Mouse (Mus musculus) liver, embryonic 15.5 days (tissue): ENCODE measurements around the gene Setd1b. TPM values are rescaled to one million over a fixed set of nuclear protein-coding genes. Genes with fewer than 3 reads are reported as not detected.

Source experiments
- ATAC-seq: fragments of 200-750 bp; cut with Nextera tagmentation; 2 replicates; pipeline ENCODE4 v1.8.0; 2017; ENCODE audit warnings: moderate number of reproducible peaks, mild to moderate bottlenecking, moderate library complexity; ENCODE audit not compliant: insufficient read depth
- H3K27ac ChIP-seq: fragments of 300-500 bp; sonication (generic); replicated peaks from 2 replicates; pipeline ENCODE4 v1.5.1; 2015; ENCODE audit warnings: mild to moderate bottlenecking, inconsistent platforms
- H3K27me3 ChIP-seq: fragments of 300-500 bp; sonication (generic); 2 replicates; pipeline ENCODE4 v1.6.1; 2015; ENCODE audit warnings: mild to moderate bottlenecking, inconsistent platforms
- H3K36me3 ChIP-seq: fragments of 300-500 bp; sonication (generic); replicated peaks from 2 replicates; pipeline ENCODE4 v1.6.1; 2015; ENCODE audit warnings: moderate library complexity, mild to moderate bottlenecking, inconsistent platforms
- H3K4me1 ChIP-seq: fragments of 300-500 bp; sonication (generic); replicated peaks from 2 replicates; pipeline ENCODE4 v1.6.1; 2015; ENCODE audit warnings: inconsistent platforms
- H3K4me2 ChIP-seq: fragments of 300-500 bp; sonication (generic); 2 replicates; pipeline ENCODE4 v1.6.1; 2015; ENCODE audit warnings: moderate library complexity, mild to moderate bottlenecking, inconsistent platforms
- H3K4me3 ChIP-seq: fragments of 300-500 bp; sonication (generic); replicated peaks from 2 replicates; pipeline ENCODE4 v1.5.1; 2015; ENCODE audit warnings: mild to moderate bottlenecking, inconsistent platforms
- H3K9ac ChIP-seq: fragments of 300-500 bp; sonication (generic); 2 replicates; pipeline ENCODE4 v1.6.1; 2015; ENCODE audit warnings: moderate library complexity, mild to moderate bottlenecking, inconsistent platforms
- H3K9me3 ChIP-seq: fragments of 300-500 bp; sonication (generic); replicated peaks from 2 replicates; pipeline ENCODE4 v1.6.1; 2016; ENCODE audit warnings: inconsistent platforms
- WGBS: fragments of 180-500 bp; shearing (Covaris S2); methylation state at CpG from one replicate; pipeline ENCODE4 v1.1.7; 2015; ENCODE audit warnings: mixed read lengths; ENCODE audit not compliant: insufficient replicate concordance; 5-methylcytosine and 5-hydroxymethylcytosine counted together
- polyA plus RNA-seq: library from polyadenylated mRNA; unstranded; fragments of >200 nt; fragmentation: Nextera tagmentation; extraction: Ambion mirVana; gene quantifications from 2 replicates; pipeline ENCODE4 v1.2.1, GENCODE M21; 2015

The Setd1b gene
- 3.9 and 4.2 TPM in 2 replicates for polyA plus RNA-seq

DNA sequence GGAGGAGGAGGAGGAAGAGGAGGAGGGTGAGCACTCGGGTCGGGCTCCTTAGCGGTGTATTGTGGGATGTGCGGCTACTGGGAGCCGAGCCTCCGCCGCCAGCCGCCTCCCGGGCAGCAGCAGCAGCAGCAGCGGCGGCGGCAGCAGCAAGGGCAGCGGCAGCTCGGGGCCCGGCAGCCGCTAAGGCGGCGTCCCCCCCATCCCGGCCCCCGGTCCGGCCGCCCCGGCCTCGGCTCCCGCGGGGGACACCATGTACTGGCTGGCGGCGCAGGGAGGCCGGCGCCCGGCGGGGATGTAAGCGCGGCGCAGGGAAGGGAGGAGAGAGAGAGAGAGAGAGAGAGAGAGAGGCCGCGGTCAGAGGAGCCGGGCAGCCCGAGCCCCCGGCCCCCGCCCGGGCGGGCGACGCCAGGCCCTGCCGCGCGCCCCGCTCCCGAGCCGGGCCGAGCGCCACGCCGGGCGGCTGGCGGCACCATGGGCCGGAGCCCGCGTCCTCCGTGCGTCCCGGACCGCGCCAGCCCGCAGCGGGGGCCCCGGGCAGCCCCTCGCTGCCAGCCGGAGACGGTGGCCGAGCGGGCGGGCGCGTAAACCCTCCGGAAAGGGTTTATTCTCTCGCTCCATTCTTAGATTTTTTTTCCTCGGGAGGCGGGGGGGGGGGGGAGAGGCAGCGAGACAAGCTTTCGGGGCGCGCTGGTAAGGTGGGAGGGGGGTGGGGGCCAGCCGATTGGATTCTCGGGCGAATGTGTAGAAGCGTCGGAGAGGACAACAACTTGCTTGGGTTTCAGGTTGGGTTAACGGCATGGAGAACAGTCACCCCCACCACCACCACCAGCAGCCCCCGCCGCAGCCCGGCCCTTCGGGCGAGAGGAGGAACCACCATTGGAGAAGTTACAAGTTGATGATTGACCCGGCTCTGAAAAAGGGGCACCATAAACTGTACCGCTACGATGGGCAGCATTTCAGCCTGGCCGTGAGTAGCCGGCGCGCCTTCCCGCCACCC is at the start of gene Setd1b:
Gene Setd1b (plus strand): TSS at position 33 of the 997 bp plus-strand sequence.
- Histone ChIP-seq H3K36me3 (peaks cover 30% of the 10 kb centered on the region), H3K9ac (peak within 1 kb of the TSS; percentile 98), H3K4me1 (peaks cover 69% of the 10 kb centered on the region), H3K4me3 (peak within 1 kb of the TSS; percentile 95), H3K27ac (peak within 1 kb of the TSS; percentile 99), H3K27me3 (no peaks in the 10 kb centered on the region), H3K4me2 (peak within 1 kb of the TSS; percentile 99), H3K9me3 (no peaks in the 10 kb centered on the region)
- ATAC-seq, result peak; percentile 37
- under 1% methylated on average over 72 of the region's 103 CpGs for WGBS

DNA sequence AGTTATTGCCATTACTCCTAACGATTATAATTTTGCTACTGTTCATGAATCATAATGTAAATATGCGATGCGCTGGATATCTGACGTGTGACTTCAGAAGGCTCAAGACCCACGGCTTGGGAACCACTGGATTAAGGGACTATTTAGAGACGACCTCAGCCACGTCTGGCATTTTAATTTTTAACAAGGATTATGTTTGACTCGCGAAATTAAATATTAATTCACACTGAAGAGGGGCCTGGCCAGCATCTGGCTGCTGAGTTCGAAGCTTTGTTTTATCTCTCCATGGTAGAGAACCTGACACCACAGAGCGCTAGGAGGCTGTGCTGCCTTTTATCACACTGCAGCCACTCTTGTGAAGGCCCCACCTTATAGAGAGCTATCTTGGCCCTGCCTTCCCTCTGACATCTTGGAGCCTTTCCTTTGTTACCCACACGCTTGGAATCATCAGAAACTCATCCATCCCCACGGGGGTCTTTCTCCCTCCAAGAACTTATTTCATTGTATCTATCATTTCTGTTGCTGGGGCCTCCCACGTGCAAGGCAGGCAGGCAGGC is 48.8 kb upstream of the Setd1b start:
- H3K27me3 ChIP-seq, result no peaks in the 10 kb centered on the region
- H3K4me2 ChIP-seq, result peak overlapping the region; percentile 73
- H3K4me3 ChIP-seq, result peak overlapping the region; percentile 34; the same call in 1 of the 2 replicates
- H3K9ac ChIP-seq, result peak overlapping the region; percentile 63
- H3K4me1 ChIP-seq, result peaks cover 90% of the 10 kb centered on the region
- peak overlapping the region; percentile 99 for H3K27ac ChIP-seq
- peaks cover 39% of the 10 kb centered on the region for H3K36me3 ChIP-seq
- no peaks in the 10 kb centered on the region for H3K9me3 ChIP-seq
- WGBS, result 36% methylated on average over 14 of the region's 14 CpGs
- peak; percentile 74 for ATAC-seq

DNA sequence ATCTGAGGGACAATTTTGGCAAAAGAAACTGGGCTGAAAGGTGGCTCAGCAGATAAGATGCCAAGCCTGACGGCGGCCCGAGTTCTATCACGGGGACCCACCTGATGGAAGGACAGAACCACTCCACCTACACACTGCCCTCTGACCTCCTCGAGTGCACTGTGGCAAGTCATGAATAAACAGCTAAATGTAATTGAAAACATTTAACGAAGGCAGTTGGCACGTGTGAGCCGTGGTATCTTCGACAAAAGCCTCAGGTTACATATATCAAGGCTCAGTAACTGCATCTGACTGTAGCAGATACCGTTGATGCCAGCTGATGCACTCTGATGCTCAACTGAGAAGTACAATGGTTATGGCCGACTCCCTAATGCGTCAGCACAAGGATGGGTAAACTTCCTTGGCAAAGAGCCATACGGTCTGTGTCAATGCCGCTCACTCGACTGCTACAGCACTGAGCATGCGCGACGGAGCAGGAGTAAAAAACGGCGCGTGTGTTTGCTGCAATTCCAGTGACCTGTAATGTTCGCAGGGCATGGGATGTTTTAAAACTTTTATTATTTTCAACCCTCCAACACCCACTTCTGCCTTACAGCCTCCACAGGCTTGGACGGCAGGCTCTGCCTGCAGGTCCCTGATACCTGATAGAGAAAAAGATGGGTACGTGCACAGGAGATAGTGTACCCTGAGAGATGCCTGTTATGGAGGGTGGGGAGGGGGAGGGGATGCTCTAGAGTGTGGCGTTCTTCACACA is 47.6 kb upstream of the Setd1b start:
- Histone ChIP-seq H3K9me3 (no peaks in the 10 kb centered on the region), H3K4me3 (peak overlapping the region; percentile 34), H3K4me2 (peak overlapping the region; percentile 73), H3K27ac (peak overlapping the region; percentile 99), H3K4me1 (peaks cover 81% of the 10 kb centered on the region), H3K27me3 (no peaks in the 10 kb centered on the region), H3K9ac (peak overlapping the region; percentile 63), H3K36me3 (peaks cover 39% of the 10 kb centered on the region)
- peak; percentile 89 for ATAC-seq
- 26% methylated on average over 25 of the region's 25 CpGs for WGBS

DNA sequence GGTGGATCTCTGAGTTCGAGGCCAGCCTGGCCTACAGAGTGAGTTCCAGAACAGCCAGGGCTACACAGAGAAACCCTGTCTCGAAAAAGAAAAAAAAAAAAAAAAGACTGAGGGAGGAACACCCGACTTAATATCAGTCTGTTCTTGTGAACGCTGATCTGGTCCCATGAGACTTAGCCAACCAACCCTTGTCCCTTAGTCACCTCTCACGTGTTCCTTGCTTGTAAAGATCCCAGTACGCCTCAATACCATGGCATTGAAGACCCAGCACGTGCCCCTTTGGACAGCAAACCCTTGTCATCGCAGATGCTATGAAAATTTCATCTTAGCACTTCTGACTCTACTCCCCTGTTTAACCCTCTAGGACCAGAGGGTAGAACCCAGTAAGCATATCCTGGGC is 45.7 kb upstream of the Setd1b start:
- Histone ChIP-seq H3K4me1 (peaks cover 62% of the 10 kb centered on the region), H3K36me3 (peaks cover 51% of the 10 kb centered on the region), H3K9me3 (no peaks in the 10 kb centered on the region), H3K27me3 (no peaks in the 10 kb centered on the region), H3K9ac (no peak overlapping the region), H3K27ac (peak overlapping the region; percentile 99), H3K4me2 (no peak overlapping the region), H3K4me3 (no peak overlapping the region)
- ATAC-seq, result no peak
- WGBS, result 84% methylated on average over 8 of the region's 8 CpGs

DNA sequence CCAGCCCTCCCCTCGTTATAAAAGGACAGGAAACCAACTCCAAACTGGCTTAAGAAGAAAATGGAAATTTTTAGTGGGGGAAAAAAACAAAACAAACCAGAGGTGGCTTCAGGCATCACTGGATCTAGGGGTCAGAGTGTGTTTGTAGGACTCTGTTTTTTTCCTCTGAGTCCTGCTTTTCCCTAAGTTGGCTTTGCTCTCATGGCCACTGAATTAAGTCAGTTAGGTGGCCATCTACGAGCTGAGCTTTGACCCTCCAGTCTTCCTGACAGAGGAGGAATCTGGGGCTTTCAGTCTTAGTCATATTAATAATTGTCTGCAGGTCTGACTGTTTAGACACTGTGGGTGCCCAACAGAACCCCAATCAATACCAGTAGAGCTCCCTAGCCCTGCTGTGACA is 43.5 kb upstream of the Setd1b start:
- H3K9ac ChIP-seq, result no peak overlapping the region
- H3K9me3 ChIP-seq, result no peaks in the 10 kb centered on the region
- peak overlapping the region; percentile 34; the same call in 1 of the 2 replicates for H3K27ac ChIP-seq
- H3K36me3 ChIP-seq, result peaks cover 73% of the 10 kb centered on the region
- no peaks in the 10 kb centered on the region for H3K27me3 ChIP-seq
- H3K4me2 ChIP-seq, result no peak overlapping the region
- no peak overlapping the region for H3K4me3 ChIP-seq
- H3K4me1 ChIP-seq, result peaks cover 49% of the 10 kb centered on the region
- WGBS, result 70% methylated on average over 2 of the region's 2 CpGs
- no peak for ATAC-seq

DNA sequence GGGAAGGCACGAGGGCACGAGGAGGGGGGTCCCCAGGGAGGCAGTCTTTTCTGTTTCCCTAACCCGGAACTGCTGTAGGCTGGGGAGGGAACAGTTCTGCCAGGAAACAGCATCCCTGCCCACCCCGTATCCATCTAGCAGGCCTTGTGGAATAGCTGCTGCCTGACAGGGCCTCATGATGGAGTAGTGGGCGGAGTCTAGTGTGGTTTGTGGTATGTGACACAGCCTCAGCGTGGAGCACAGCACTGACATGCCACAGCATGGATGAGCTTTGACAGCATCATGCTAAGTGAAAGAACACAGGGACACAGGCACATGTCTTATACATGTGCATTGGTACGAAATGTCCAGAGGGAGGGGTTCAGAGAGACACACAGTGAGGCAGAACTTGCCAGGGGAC is 39.6 kb upstream of the Setd1b start:
- H3K4me2 ChIP-seq, result no peak overlapping the region
- ATAC-seq, result no peak
- H3K36me3 ChIP-seq, result peaks cover 97% of the 10 kb centered on the region
- H3K9ac ChIP-seq, result no peak overlapping the region
- no peaks in the 10 kb centered on the region for H3K9me3 ChIP-seq
- H3K27me3 ChIP-seq, result no peaks in the 10 kb centered on the region
- WGBS, result 51% methylated on average over 7 of the region's 7 CpGs
- no peak overlapping the region for H3K27ac ChIP-seq
- no peak overlapping the region for H3K4me3 ChIP-seq
- H3K4me1 ChIP-seq, result peaks cover 11% of the 10 kb centered on the region

DNA sequence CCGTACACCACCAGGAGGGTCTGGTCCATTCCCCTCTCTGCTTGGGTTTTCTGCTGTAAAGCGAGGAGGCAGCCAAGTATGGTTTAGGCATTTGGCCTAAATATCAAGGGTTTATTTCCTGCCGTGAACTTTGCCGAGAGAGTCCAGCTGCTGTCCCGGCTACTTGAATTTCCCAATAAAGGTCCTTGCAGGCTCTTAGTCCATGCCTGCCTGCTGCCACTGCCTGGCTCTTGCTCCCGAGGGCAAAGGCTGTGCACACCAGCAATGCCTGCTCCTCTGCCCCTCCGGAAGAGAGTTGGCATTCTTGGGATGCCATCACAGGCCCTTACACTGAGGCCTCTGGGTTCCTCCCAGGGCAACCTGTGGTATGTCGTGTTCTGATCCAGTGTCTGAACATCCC is 38.4 kb upstream of the Setd1b start:
- no peak overlapping the region for H3K9ac ChIP-seq
- 0 out of 2 replicates have a peak, but pooled peaks cover 11% of the 10 kb centered on the region for H3K4me1 ChIP-seq
- H3K27ac ChIP-seq, result 0 out of 2 replicates have a peak overlapping the region, but pooled peaks have one; percentile 14
- H3K9me3 ChIP-seq, result no peaks in the 10 kb centered on the region
- H3K27me3 ChIP-seq, result no peaks in the 10 kb centered on the region
- no peak overlapping the region for H3K4me3 ChIP-seq
- H3K4me2 ChIP-seq, result no peak overlapping the region
- H3K36me3 ChIP-seq, result peaks cover 98% of the 10 kb centered on the region
- no peak for ATAC-seq
- 86% methylated on average over 8 of the region's 8 CpGs for WGBS

DNA sequence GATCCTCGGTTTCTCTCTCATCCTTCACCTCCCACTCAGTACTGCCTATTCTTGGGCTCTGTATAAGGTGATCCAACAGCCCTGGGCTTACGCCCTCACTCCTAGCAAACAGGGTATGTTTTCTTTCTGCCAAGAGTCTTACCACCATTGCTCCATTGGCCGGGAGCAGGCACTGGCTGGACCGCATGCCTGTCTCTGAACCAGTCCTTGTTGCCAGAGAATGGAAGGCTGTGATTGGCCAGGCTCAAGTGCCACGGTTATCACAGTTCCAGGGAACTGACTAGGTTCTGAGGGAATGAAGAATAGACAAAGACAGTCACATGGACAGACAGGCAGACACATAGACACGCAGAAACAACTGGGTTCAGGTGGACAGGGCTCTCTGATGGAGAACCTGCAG is 37.2 kb upstream of the Setd1b start:
- no peaks in the 10 kb centered on the region for H3K27me3 ChIP-seq
- no peak overlapping the region for H3K27ac ChIP-seq
- 0 out of 2 replicates have a peak, but pooled peaks cover 12% of the 10 kb centered on the region for H3K4me1 ChIP-seq
- H3K36me3 ChIP-seq, result peaks cover 95% of the 10 kb centered on the region
- H3K4me3 ChIP-seq, result no peak overlapping the region
- ATAC-seq, result no peak
- H3K9ac ChIP-seq, result no peak overlapping the region
- WGBS, result 82% methylated on average over 6 of the region's 6 CpGs
- no peak overlapping the region for H3K4me2 ChIP-seq
- no peaks in the 10 kb centered on the region for H3K9me3 ChIP-seq

DNA sequence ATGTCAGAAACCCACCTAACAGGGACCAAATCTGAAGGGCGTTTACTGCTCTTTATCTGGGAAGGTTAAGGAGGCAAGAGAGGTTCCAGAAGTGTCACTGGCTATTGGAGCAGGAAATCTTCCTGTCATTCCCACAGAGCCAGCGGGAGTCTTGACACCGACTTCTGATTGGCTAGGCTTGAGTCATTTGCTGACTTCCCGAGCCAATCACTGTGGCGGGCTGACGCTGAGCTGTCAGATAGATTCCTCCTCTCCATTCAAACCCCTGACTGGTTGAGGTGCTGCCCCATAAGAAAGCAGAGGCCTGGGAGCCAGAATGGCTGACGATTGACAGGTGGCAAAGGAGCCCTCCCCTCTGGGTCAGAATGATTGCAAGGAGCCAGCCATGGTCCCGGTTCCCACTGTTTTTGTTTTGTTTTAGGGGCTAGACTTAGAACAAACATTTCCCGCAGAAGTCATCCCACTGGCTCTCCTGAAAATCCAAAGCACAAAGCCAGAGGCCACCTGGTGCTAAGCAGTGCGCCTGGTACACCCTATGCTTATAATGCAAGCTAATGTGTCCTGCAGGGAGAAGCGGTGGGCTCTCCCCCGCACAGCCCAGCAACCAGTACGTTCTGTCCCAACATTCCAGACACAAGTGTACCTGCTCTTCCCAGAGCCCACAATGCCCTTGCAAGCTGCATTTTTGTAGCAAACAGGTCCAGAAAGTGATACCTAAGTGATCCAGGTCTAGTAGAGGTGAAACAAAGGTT is 32.4 kb upstream of the Setd1b start:
- ATAC-seq, result no peak
- H3K36me3 ChIP-seq, result peaks cover 77% of the 10 kb centered on the region
- H3K4me2 ChIP-seq, result 0 out of 2 replicates have a peak overlapping the region, but pooled peaks have one; percentile 1
- WGBS, result 60% methylated on average over 13 of the region's 13 CpGs
- H3K27me3 ChIP-seq, result no peaks in the 10 kb centered on the region
- H3K9me3 ChIP-seq, result no peaks in the 10 kb centered on the region
- H3K4me3 ChIP-seq, result no peak overlapping the region
- 0 out of 2 replicates have a peak, but pooled peaks cover 6% of the 10 kb centered on the region for H3K4me1 ChIP-seq
- no peak overlapping the region for H3K27ac ChIP-seq
- no peak overlapping the region for H3K9ac ChIP-seq

DNA sequence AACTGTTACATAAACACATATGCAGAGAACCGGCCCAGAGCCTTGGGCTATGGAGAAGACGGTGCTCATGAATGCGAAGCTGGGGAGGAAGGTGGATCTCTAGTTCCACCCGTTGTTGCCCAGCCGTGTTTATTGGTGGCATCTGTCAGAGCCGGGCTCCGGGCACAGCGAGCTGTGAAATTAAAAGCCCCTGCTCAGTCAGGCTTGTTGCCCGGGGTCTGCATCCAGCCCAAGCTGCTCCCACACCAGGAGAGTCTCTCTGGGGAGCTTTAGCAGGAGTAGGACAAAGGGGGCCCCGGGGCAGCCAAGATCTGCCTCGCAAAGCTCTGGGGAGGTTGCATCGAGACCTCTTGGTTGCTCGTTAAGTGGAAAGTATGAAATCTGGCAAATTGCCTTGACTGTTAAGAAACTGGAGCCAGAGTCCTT is 31.7 kb upstream of the Setd1b start:
- 88% methylated on average over 13 of the region's 13 CpGs for WGBS
- no peaks in the 10 kb centered on the region for H3K9me3 ChIP-seq
- H3K4me3 ChIP-seq, result no peak overlapping the region
- H3K27me3 ChIP-seq, result no peaks in the 10 kb centered on the region
- no peak overlapping the region for H3K27ac ChIP-seq
- 0 out of 2 replicates have a peak, but pooled peaks cover 6% of the 10 kb centered on the region for H3K4me1 ChIP-seq
- H3K36me3 ChIP-seq, result peaks cover 77% of the 10 kb centered on the region
- no peak overlapping the region for H3K4me2 ChIP-seq
- ATAC-seq, result no peak
- no peak overlapping the region for H3K9ac ChIP-seq
